Mouse (Mus musculus) lung, postnatal 0 days (tissue): ENCODE measurements around the gene Grik4.

Experiments
- CTCF ChIP-seq: IDR thresholded peaks from 2 replicates; pipeline ENCODE4 v1.5.1; 2016; ENCODE audit warnings: antibody characterized with exemption, mild to moderate bottlenecking
- EP300 ChIP-seq: IDR thresholded peaks from 2 replicates; pipeline ENCODE4 v1.6.1; 2016; ENCODE audit warnings: antibody characterized with exemption, mild to moderate bottlenecking, control low read depth

DNA sequence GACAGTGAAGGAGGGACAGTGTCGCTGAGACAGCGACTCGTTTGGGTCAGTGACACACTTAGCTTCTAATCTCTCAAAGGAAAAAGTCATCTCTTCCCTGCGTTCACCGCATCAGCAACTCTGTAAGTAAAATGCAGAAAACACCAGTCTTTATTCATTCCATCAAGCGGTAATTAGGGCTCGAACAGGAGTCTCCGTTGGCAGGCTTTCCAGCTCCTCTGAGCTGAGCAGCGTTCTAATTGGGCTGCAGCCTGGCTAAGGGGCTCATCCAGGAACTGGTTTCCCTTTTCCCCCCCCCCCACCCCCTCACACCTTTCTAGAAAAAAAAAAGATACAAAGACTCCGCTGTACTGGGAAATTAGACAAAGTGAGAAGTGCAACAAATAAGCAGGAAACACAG is 75.8 kb downstream of the Grik4 start:
- TF ChIP-seq CTCF (no peak), EP300 (no peak)
